Mouse (Mus musculus) forebrain, postnatal 0 days (tissue): ENCODE data around the gene Cfap58. TPM values are rescaled to one million over a fixed set of nuclear protein-coding genes. Genes with fewer than 3 reads are reported as not detected.

Source experiments
- ATAC-seq: fragments of 200-750 bp; cut with Nextera tagmentation; 2 replicates; pipeline ENCODE4 v1.8.0; 2017; ENCODE audit warnings: mild to moderate bottlenecking, moderate library complexity
- DNase-seq: peaks from one replicate; pipeline ENCODE4 v3.0.0-alpha.2; 2015
- H3K27ac ChIP-seq: fragments of 300-500 bp; sonication (generic); 2 replicates; pipeline ENCODE4 v1.5.1; 2014; ENCODE audit warnings: low read depth, mild to moderate bottlenecking, antibody characterized with exemption, low read length, moderate library complexity, mixed read lengths
- H3K27me3 ChIP-seq: fragments of 300-500 bp; sonication (generic); 2 replicates; pipeline ENCODE4 v1.6.1; 2014; ENCODE audit warnings: mild to moderate bottlenecking, low read length, mixed read lengths; ENCODE audit not compliant: insufficient read depth
- H3K36me3 ChIP-seq: fragments of 300-500 bp; sonication (generic); 2 replicates; pipeline ENCODE4 v1.6.1; 2014; ENCODE audit warnings: mild to moderate bottlenecking, moderate library complexity; ENCODE audit not compliant: insufficient read depth
- H3K4me1 ChIP-seq: fragments of 300-500 bp; sonication (generic); 2 replicates; pipeline ENCODE4 v1.6.1; 2014; ENCODE audit warnings: antibody characterized with exemption; ENCODE audit not compliant: insufficient read depth
- H3K4me2 ChIP-seq: fragments of 300-500 bp; sonication (generic); 2 replicates; pipeline ENCODE4 v1.6.1; 2014; ENCODE audit warnings: low read depth, mild to moderate bottlenecking, moderate library complexity
- H3K4me3 ChIP-seq: fragments of 300-500 bp; sonication (generic); 2 replicates; pipeline ENCODE4 v1.5.1; 2014; ENCODE audit warnings: low read depth, low read length, mixed read lengths
- H3K9ac ChIP-seq: fragments of 300-500 bp; sonication (generic); 2 replicates; pipeline ENCODE4 v1.6.1; 2014; ENCODE audit warnings: mild to moderate bottlenecking
- H3K9me3 ChIP-seq: fragments of 300-500 bp; sonication (generic); 2 replicates; pipeline ENCODE4 v1.6.1; 2016; ENCODE audit warnings: low read length
- CTCF ChIP-seq: sonication (generic); IDR thresholded peaks from 2 replicates; pipeline ENCODE4 v1.5.1; 2016; ENCODE audit warnings: antibody characterized with exemption, control low read depth, low read depth
- WGBS: fragments of 180-500 bp; shearing (Covaris S2); extraction: QIAGEN DNeasy Blood & Tissue Kit; methylation state at CpG from one replicate; pipeline ENCODE4 v1.1.7; 2014; 5-methylcytosine and 5-hydroxymethylcytosine counted together
- polyA plus RNA-seq: library from polyadenylated mRNA; unstranded; fragments of >200 nt; fragmentation: Nextera tagmentation; extraction: Ambion mirVana; gene quantifications from 2 replicates; pipeline ENCODE4 v1.2.1, GENCODE M21; 2015
- total RNA-seq: library from RNA; depleted of rRNA; stranded (reverse); fragments of >200 nt; gene quantifications from 2 replicates; pipeline ENCODE4 v1.2.3, GENCODE M21; 2014

The Cfap58 gene
- total and polyA plus RNA-seq, 2 experiments from 2014 or later = 0.62 to 2.6 TPM

DNA sequence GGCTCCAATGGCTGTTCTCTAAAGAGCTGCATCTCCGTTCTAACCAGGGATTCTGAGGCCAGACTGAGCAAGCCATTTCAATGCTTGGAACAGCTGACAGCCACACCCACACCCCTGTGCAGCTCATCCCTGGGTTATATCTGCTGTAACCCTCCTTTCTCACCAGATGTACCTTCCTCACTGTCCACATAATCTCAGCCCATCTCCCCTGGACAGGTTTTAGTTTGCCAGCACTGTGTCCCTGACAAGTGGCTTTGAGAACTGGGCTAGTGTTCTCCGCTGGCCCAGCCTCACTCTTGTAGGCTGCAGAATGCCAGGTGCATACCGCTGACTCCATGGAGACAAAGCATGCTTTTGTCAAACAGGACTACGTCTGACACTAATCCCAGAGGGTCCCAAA, 20.1 kb upstream of the Cfap58 start:
- H3K36me3 ChIP-seq = no peaks in the 10 kb centered on the region
- no peak for TF ChIP-seq CTCF
- H3K4me3 ChIP-seq = no peak overlapping the region
- peaks cover 13% of the 10 kb centered on the region; the same call in 1 of the 2 replicates for H3K4me1 ChIP-seq
- H3K9me3 ChIP-seq = no peaks in the 10 kb centered on the region
- H3K4me2 ChIP-seq = peak overlapping the region; percentile 96; the same call in 1 of the 2 replicates
- no peak overlapping the region for H3K9ac ChIP-seq
- no peaks in the 10 kb centered on the region for H3K27me3 ChIP-seq
- H3K27ac ChIP-seq = no peak overlapping the region
- no peak for DNase-seq
- no peak for ATAC-seq
- WGBS = 18% methylated on average over 4 of the region's 4 CpGs

GRCm38 (mm10) chr19:47918016-47918415, 19.5 kb upstream of the Cfap58 start:
- TF ChIP-seq CTCF = no peak
- 11% methylated on average over 9 of the region's 9 CpGs for WGBS
- Histone ChIP-seq H3K4me2 (peak overlapping the region; percentile 96), H3K9me3 (no peaks in the 10 kb centered on the region), H3K4me1 (peaks cover 13% of the 10 kb centered on the region; the same call in 1 of the 2 replicates), H3K27me3 (no peaks in the 10 kb centered on the region), H3K4me3 (peak overlapping the region; percentile 82), H3K36me3 (no peaks in the 10 kb centered on the region), H3K27ac (no peak overlapping the region), H3K9ac (peak overlapping the region; percentile 62; the same call in 1 of the 2 replicates)
- no peak for DNase-seq
- no peak for ATAC-seq

- H3K9ac ChIP-seq = peak overlapping the region; percentile 62
- H3K9me3 ChIP-seq = no peaks in the 10 kb centered on the region
- DNase-seq = no peak
- ATAC-seq = peak; percentile 44
- WGBS = 1% methylated on average over 29 of the region's 29 CpGs
- peak overlapping the region; percentile 69; the same call in 1 of the 2 replicates for H3K27ac ChIP-seq
- TF ChIP-seq CTCF = no peak
- peak overlapping the region; percentile 82 for H3K4me3 ChIP-seq
- peak overlapping the region; percentile 96 for H3K4me2 ChIP-seq
- H3K27me3 ChIP-seq = no peaks in the 10 kb centered on the region
- H3K36me3 ChIP-seq = no peaks in the 10 kb centered on the region
- peaks cover 13% of the 10 kb centered on the region; the same call in 1 of the 2 replicates for H3K4me1 ChIP-seq
Measured at GRCm38 (mm10) chr19:47918455-47919101, 18.9 kb upstream of the Cfap58 start.

- H3K9ac ChIP-seq = peak within 1 kb of the TSS; percentile 62
- under 1% methylated on average over 48 of the region's 48 CpGs for WGBS
- peak; percentile 63 for TF ChIP-seq CTCF
- H3K4me3 ChIP-seq = peak within 1 kb of the TSS; percentile 82
- no peaks in the 10 kb centered on the region for H3K9me3 ChIP-seq
- ATAC-seq = peak; percentile 86
- H3K36me3 ChIP-seq = no peaks in the 10 kb centered on the region
- H3K4me2 ChIP-seq = peak within 1 kb of the TSS; percentile 96
- DNase-seq = peak; percentile 89
- H3K4me1 ChIP-seq = peaks cover 13% of the 10 kb centered on the region; the same call in 1 of the 2 replicates
- H3K27me3 ChIP-seq = no peaks in the 10 kb centered on the region
- H3K27ac ChIP-seq = peak within 1 kb of the TSS; percentile 69
Measured at GRCm38 (mm10) chr19:47919126-47919965, 18.1 kb upstream of the Cfap58 start, which contains the start of the genes Cfap43 and Itprip. TSS of gene Cfap43 (minus strand) at chr19:47919287. TSS of gene Itprip (minus strand) at chr19:47919299.

DNA sequence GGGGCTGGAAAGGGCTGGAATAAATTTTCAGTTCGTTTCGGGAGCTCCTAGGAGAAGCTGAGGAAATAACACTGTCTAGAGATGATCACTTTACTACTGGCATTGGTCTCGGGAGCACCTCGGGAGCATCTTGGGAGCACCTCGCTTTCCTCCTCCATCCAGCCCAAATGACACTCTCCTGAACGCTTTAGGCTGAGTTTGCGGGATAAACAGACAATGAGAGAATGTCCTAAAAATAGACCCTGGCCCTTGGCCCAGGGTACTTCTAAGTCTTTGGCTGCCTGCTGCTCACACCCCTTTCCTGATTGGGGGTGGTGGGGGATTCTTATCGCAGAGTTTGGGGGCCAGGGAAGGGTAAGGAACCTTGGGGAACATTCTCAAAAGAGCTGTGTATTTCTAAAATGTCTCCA, 17.5 kb upstream of the Cfap58 start:
- H3K4me3 ChIP-seq = peak overlapping the region; percentile 82
- H3K9ac ChIP-seq = peak overlapping the region; percentile 62; the same call in 1 of the 2 replicates
- 2% methylated on average over 8 of the region's 8 CpGs for WGBS
- no peak for TF ChIP-seq CTCF
- no peaks in the 10 kb centered on the region for H3K36me3 ChIP-seq
- H3K4me1 ChIP-seq = peaks cover 13% of the 10 kb centered on the region; the same call in 1 of the 2 replicates
- peak overlapping the region; percentile 96 for H3K4me2 ChIP-seq
- ATAC-seq = peak; percentile 2; the same call in 1 of the 2 replicates
- 0 out of 2 replicates have a peak overlapping the region, but pooled peaks have one; percentile 16 for H3K27ac ChIP-seq
- no peaks in the 10 kb centered on the region for H3K9me3 ChIP-seq
- no peaks in the 10 kb centered on the region for H3K27me3 ChIP-seq
- no peak for DNase-seq

- TF ChIP-seq CTCF = no peak
- H3K36me3 ChIP-seq = no peaks in the 10 kb centered on the region
Measured at GRCm38 (mm10) chr19:47925819-47926218, 11.7 kb upstream of the Cfap58 start.

More at GRCm38 (mm10) chr19:47925819-47926218, 11.7 kb upstream of the Cfap58 start:
- H3K4me3 ChIP-seq = no peak overlapping the region
- no peaks in the 10 kb centered on the region for H3K27me3 ChIP-seq
- no peaks in the 10 kb centered on the region for H3K4me1 ChIP-seq
- H3K4me2 ChIP-seq = no peak overlapping the region
- DNase-seq (no peak), ATAC-seq (no peak)
- H3K27ac ChIP-seq = no peak overlapping the region
- 85% methylated on average over 7 of the region's 7 CpGs for WGBS
- no peaks in the 10 kb centered on the region for H3K9me3 ChIP-seq
- H3K9ac ChIP-seq = no peak overlapping the region
